23 mouse cellular contexts compared by ENCODE assay signal in genomic region chr7:84596633-84597032, GRCm38 (mm10).
"Had no signal": no experiment of that assay in that cellular context is flagged by ENCODE, and none has a peak within 500 bp of the region (broad histone marks: within the 10 kb centered on the region; RNA-seq: fewer than 3 reads in every experiment).

No protein-coding gene starts in this region.

- H3K9ac ChIP-seq: heart, embryonic 13.5 days; heart, embryonic 15.5 days; hindbrain, embryonic 13.5 days; hindbrain, embryonic 15.5 days; intestine, embryonic 15.5 days; limb, embryonic 13.5 days; limb, embryonic 15.5 days; liver, embryonic 13.5 days; liver, embryonic 15.5 days had no signal

- H3K27ac ChIP-seq: heart, embryonic 13.5 days; heart, embryonic 15.5 days; hindbrain, embryonic 13.5 days; hindbrain, embryonic 15.5 days; hindbrain, postnatal 0 days; intestine, embryonic 15.5 days; layer of hippocampus, adult 2 months; limb, embryonic 13.5 days; limb, embryonic 15.5 days; liver, embryonic 13.5 days; liver, embryonic 15.5 days had no signal

- H3K9me3 ChIP-seq: heart, embryonic 13.5 days; heart, embryonic 15.5 days; hindbrain, embryonic 13.5 days; hindbrain, embryonic 15.5 days; intestine, embryonic 15.5 days; limb, embryonic 13.5 days; limb, embryonic 15.5 days; liver, embryonic 13.5 days; liver, embryonic 15.5 days had no signal

- H3K36me3 ChIP-seq: heart, embryonic 13.5 days; heart, embryonic 15.5 days; hindbrain, embryonic 13.5 days; hindbrain, embryonic 15.5 days; intestine, embryonic 15.5 days; limb, embryonic 13.5 days; limb, embryonic 15.5 days; liver, embryonic 13.5 days had no signal

- H3K4me1 ChIP-seq: heart, embryonic 13.5 days; heart, embryonic 15.5 days; hindbrain, embryonic 13.5 days; intestine, embryonic 15.5 days; limb, embryonic 13.5 days had no signal

- DNase-seq: gastrocnemius, postnatal 14 days; gastrocnemius, postnatal 36 days; heart, adult 18-20 months; heart, postnatal 36 days; kidney, adult 18-20 months; kidney, adult 8-10 months; kidney, postnatal 10 days; kidney, postnatal 25 days; kidney, postnatal 4 days; left cerebral cortex, postnatal 4 days; liver, embryonic 13.5 days had no signal

- H3K27me3 ChIP-seq: heart, embryonic 13.5 days; heart, embryonic 15.5 days; hindbrain, embryonic 13.5 days; hindbrain, embryonic 15.5 days; intestine, embryonic 15.5 days; limb, embryonic 13.5 days; limb, embryonic 15.5 days; liver, embryonic 13.5 days; liver, embryonic 15.5 days had no signal

- ATAC-seq: hindbrain, postnatal 0 days; intestine, embryonic 15.5 days; intestine, postnatal 0 days had no signal

- H3K4me3 ChIP-seq: heart, embryonic 13.5 days; heart, embryonic 15.5 days; hindbrain, embryonic 13.5 days; hindbrain, embryonic 15.5 days; intestine, embryonic 15.5 days; layer of hippocampus, adult 2 months; limb, embryonic 13.5 days; limb, embryonic 15.5 days; liver, embryonic 13.5 days; liver, embryonic 15.5 days had no signal

- H3K4me2 ChIP-seq: heart, embryonic 11.5 days; heart, embryonic 13.5 days; heart, embryonic 15.5 days; hindbrain, embryonic 13.5 days; hindbrain, embryonic 15.5 days; intestine, embryonic 15.5 days; limb, embryonic 13.5 days; limb, embryonic 15.5 days; liver, embryonic 13.5 days; liver, embryonic 15.5 days had no signal
